Mouse (Mus musculus): ENCODE results near the gene Calm3.

- TF ChIP-seq MAX (IDR thresholded peaks at IDR 0.05; ENCODE audit: low read depth) (no peak), POLR2A (IDR thresholded peaks at IDR 0.05; ENCODE audit: insufficient read length, low read depth) (no peak), USF1 (IDR thresholded peaks at IDR 0.05; ENCODE audit: low read depth) (no peak), MYOG (IDR thresholded peaks at IDR 0.05; ENCODE audit: control insufficient read depth in 1 of 3, insufficient read depth in 1 of 3, insufficient read length in 2 of 3, low read depth in 2 of 3) (no peak), POLR2AphosphoS2 (IDR thresholded peaks at IDR 0.05; ENCODE audit: insufficient read length, low read depth) (no peak), CEBPB (IDR thresholded peaks at IDR 0.05; ENCODE audit: insufficient read depth, poor library complexity, severe bottlenecking) (no peak), SRF (IDR thresholded peaks at IDR 0.05; ENCODE audit: control insufficient read depth, insufficient read length, low read depth) (no peak), TCF12 (IDR thresholded peaks at IDR 0.05; ENCODE audit: insufficient read depth, poor library complexity, severe bottlenecking) (no peak), MYOD1 (IDR thresholded peaks at IDR 0.05; ENCODE audit: control insufficient read depth in 1 of 3, insufficient read length in 2 of 3, low read depth in 2 of 3) (no peak)
These were observed 30.3 kb downstream of the Calm3 start for GRCm38 (mm10) chr7:16893612-16894011.
